Mouse (Mus musculus) lung, adult 2 months (tissue): ENCODE results near the gene Olfr38. TPM values are rescaled to one million over a fixed set of nuclear protein-coding genes. Genes with fewer than 3 reads are reported as not detected.

Experiments used
- DNase-seq: peaks from one replicate; pipeline ENCODE4 v3.0.0; 2022
- H3K4me1 ChIP-seq: fragments of 200-500 bp; 2 replicates; pipeline ENCODE4 v1.6.1; 2011; ENCODE audit warnings: low read length; ENCODE audit not compliant: control insufficient read depth, insufficient read depth
- H3K4me3 ChIP-seq: fragments of 200-500 bp; replicated peaks from 2 replicates; pipeline ENCODE3; 2011; ENCODE audit warnings: low read depth, mild to moderate bottlenecking, control low read depth, low read length; ENCODE audit errors: extremely low read depth
- CTCF ChIP-seq: fragments of 200-500 bp; IDR thresholded peaks from 2 replicates; pipeline ENCODE4 v1.5.1; 2011; ENCODE audit warnings: mild to moderate bottlenecking, low read length, control low read depth; ENCODE audit not compliant: insufficient read depth
- POLR2A ChIP-seq: fragments of 200-500 bp; IDR thresholded peaks from 2 replicates; pipeline ENCODE4 v1.6.1; 2011; ENCODE audit warnings: low read depth, mild to moderate bottlenecking, control low read depth, low read length, borderline replicate concordance; ENCODE audit errors: extremely low read depth
- WGBS: fragments of 180-500 bp; shearing (Covaris S2); methylation state at CpG from one replicate; pipeline ENCODE4 v1.1.7; 2018; 5-methylcytosine and 5-hydroxymethylcytosine counted together
- polyA plus RNA-seq: library from polyadenylated mRNA; depleted of rRNA; stranded (reverse); fragments of >200 nt; gene quantifications from 2 replicates; pipeline ENCODE4 v1.2.3, GENCODE M21; 2012; rRNA removed

Gene Olfr38
- not detected in 2 replicates for polyA plus RNA-seq

DNA sequence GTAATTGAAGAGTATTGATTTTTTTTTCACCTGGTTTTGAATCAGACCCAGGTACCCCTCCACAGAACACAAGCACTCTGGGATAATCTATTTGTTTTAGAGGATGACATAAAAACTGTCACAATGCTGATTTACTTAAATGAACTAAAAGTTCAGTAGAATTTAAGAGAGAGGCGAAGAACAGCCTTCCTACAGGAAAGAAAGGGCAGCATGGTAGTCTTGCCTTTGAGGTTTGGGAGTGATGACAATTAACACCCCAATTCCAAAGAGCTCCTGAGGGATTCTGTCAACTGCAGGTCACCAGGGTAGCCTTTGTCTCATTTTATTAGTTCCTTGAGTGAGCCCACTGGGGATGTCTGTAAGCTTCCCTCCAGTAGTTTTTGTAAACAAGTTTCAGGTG lies at the start of gene Olfr38:
Gene Olfr38 (plus strand): TSS at position 301 of the 400 bp plus-strand sequence.
- WGBS: 65% methylated on average over 1 of the region's 1 CpGs
- Histone ChIP-seq H3K4me1 (no peaks in the 10 kb centered on the region), H3K4me3 (no peak within 1 kb of the TSS)
- TF ChIP-seq POLR2A (no peak), CTCF (no peak)
- no peak for DNase-seq

DNA sequence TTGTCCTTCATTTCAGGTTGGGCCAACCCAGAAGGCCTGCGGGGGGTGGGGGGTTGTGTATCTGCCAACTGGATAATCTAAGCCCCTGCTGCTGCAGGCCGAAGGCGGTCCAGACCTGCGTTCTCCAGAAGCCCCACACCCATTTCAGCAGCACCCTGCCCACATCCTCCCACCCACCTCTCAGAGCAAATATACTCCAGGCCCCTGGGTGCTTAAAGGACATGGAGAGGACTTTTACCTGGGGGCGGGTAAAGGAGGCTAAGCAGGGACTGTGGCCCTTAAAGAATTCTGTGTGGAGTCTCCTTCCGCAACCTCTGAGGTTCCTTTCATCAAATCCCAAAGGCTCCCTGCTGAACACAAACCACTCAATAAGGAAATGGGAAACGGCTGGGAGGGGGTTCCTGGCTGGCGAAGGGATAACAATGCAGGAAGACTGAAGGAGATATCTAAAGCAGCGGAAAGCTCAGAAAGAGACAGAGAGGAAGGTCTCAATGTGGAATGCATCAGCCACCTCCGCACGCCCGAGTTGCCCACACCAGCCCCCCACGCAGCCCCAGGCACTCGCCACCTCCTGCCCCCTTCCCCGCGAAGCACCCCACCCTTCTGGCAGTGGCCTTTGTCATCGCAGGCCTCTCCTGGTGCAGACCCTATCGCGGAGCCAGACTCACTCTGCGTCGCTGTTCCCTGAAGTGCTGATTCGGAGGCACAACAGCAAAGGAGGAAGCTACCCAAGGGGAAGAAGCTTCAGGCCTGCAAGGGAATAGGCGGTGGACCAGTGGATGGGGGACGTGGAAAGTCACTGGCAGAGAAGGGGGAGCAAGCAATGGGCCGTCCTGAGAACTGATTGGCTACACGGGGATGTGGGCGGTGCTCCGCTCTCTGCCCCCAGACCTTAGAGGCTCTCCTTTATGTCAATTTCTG lies 46.7 kb upstream of the Olfr38 start, which contains the start of gene Tcaf1:
Gene Tcaf1 (minus strand): TSS at position 798 of the 921 bp plus-strand sequence.
- WGBS: 5% methylated on average over 28 of the region's 28 CpGs
- H3K4me1 ChIP-seq: no peaks in the 10 kb centered on the region
- H3K4me3 ChIP-seq: peak within 1 kb of the TSS; percentile 71
- TF ChIP-seq CTCF: no peak
- TF ChIP-seq POLR2A: peak; percentile 51; the same call in 1 of the 2 replicates
- DNase-seq: peak; percentile 39

DNA sequence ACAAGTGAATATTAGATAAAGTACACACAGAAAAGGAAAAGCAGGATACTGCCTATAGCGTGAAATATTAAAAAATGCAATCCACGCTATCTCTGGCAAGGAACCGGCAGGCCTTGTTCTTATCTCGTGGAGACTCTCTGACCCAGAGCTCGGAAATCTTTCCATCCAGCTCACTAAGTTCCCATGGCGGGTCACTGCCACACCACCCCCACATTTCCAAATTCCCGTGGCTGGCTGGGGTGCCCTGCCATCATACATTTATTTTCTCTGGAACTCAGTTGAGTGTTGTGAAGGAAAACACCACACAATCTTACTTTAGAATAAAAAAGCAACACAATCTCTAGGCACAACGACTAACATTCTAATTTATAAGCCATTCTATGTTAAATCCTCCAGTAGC lies 41.5 kb upstream of the Olfr38 start:
- no peak overlapping the region for H3K4me3 ChIP-seq
- WGBS: 59% methylated on average over 8 of the region's 8 CpGs
- H3K4me1 ChIP-seq: no peaks in the 10 kb centered on the region
- TF ChIP-seq CTCF (no peak), POLR2A (no peak)
- no peak for DNase-seq

DNA sequence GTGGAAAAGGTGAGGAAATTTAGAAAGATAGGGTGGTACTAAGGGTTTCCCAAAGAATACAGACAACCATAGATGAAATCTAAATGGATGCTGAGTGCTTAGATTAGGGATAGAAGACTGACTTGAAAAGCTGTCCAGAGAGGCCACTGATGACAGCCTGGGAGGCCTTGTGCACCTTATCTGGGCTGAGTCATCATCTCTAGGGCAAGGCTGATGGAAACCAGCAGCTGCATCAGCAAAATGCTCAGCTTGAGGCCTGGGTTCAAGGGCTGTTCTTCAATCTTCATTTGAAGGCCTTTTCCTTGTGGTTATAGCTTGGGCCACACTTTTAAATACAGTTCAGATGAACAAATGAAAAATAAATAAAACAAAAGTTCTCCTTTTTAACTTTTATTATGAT lies 38.2 kb upstream of the Olfr38 start:
- Histone ChIP-seq H3K4me1 (no peaks in the 10 kb centered on the region), H3K4me3 (no peak overlapping the region)
- no peak for TF ChIP-seq POLR2A
- TF ChIP-seq CTCF: no peak
- no peak for DNase-seq

DNA sequence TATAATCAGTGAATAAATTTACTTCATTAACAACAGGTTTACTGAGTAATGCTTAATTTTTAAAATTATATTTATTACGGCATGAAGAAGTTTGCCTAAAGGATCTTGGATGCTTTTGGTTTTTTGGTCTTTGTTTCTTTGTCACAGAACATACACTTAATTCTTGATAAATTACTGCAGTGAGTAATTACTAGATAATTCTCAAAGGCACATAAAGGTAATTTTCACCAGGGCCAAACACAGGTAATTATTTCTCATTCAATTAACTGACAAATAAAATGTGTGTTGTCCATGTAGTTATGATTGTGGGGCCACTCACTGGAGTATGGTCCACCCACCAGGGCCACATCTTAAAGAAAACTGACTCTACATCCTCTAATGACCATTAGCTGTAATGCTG lies 17.1 kb upstream of the Olfr38 start, which contains the start of gene Olfr453:
Gene Olfr453 (plus strand): TSS at position 301 of the 400 bp plus-strand sequence.
- 95% methylated on average over 1 of the region's 1 CpGs for WGBS
- no peaks in the 10 kb centered on the region for H3K4me1 ChIP-seq
- no peak for DNase-seq
- TF ChIP-seq POLR2A (no peak), CTCF (no peak)
- no peak within 1 kb of the TSS for H3K4me3 ChIP-seq

DNA sequence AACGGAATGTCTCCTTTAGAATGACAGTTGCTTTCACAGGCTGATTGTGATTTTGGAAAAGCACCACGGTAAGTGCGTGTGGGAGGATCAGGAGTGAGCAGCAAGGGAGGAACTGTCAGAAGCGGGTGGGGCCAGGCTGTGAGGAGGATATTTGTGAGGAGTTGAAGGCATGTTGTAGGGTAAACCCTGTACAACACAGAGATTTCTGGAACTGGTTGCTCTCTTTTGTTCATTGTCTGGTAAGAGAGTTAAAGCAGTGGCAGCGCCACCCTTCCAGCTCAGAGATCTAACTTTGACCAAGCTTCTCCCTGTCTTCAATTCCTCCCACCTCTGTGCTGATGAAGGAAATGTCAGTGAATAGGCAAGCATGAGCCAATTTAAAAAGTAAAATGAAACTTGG lies 13.9 kb upstream of the Olfr38 start:
- 67% methylated on average over 5 of the region's 5 CpGs for WGBS
- no peaks in the 10 kb centered on the region for H3K4me1 ChIP-seq
- no peak for DNase-seq
- no peak overlapping the region for H3K4me3 ChIP-seq
- TF ChIP-seq CTCF (no peak), POLR2A (no peak)

DNA sequence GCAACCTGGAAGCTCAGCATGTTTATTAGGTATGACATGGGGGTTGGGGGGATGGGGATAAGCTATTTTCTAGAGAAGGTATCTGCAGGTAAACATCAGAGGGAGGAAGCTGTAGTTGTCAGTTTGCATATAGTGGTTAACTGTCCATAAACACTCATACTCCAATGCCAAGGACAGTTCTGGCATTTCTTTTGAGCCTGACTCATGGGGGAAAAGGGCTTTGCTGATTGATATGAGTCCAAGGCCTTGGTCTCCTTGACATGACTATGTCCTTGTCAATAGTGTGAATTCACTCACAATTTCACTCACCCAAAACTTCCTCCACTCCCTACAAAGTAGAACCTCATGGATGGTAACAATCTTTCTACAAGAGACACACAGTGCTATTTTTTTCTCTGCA lies 8.4 kb upstream of the Olfr38 start:
- Histone ChIP-seq H3K4me1 (no peaks in the 10 kb centered on the region), H3K4me3 (no peak overlapping the region)
- no peak for DNase-seq
- TF ChIP-seq CTCF (no peak), POLR2A (no peak)

DNA sequence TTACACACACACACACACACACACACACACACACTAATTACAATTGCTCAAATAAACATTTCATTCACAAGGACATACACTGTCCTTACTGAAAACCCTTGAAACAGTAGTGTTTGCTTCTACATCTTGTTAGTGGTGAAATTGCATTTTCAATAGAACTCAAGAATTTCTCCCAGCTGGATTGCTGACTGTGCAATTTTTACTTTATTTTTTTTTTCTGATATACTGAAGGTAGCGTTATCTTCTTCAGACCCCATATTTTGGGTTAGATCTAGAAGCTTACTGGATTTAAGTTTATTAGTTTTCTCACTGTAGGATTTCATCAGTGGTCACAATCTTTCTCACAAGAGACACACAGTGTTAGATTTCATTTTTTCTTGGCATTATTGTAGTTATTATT lies 20.9 kb downstream of the Olfr38 start:
- TF ChIP-seq POLR2A (no peak), CTCF (no peak)
- H3K4me1 ChIP-seq: no peaks in the 10 kb centered on the region
- no peak overlapping the region for H3K4me3 ChIP-seq
- no peak for DNase-seq
- 86% methylated on average over 1 of the region's 1 CpGs for WGBS

DNA sequence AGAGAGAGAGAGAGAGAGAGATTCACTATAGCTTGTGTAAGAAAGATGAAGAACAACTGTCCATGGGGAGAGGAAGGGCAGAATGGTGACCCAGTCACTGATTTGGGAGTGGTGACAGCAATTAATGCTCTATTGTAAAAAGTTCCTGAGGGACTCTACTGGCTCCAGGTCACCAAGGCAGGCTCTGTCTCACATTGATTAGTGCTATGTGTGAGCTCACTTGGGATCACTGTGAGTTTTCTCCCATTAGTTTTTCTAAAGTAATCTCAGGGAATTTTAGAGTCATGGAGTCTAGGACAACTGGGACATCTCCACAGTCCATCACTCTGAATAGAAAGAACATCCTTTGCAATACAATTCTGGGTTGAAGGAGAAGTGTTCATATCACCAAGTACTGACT lies 28.6 kb downstream of the Olfr38 start, which contains the start of gene Olfr452:
Gene Olfr452 (plus strand): TSS at position 301 of the 400 bp plus-strand sequence.
- TF ChIP-seq CTCF: no peak
- TF ChIP-seq POLR2A: no peak
- DNase-seq: no peak
- Histone ChIP-seq H3K4me1 (no peaks in the 10 kb centered on the region), H3K4me3 (no peak within 1 kb of the TSS)
